Mouse (Mus musculus) frontal cortex, postnatal 36 days (tissue): ENCODE results near the gene Tpk1.

Experiments
- DNase-seq, 2 experiments: peaks; one replicate each; pipeline ENCODE4 v3.0.0; 2022; ENCODE audit warnings: low spot score in 2 of 2

The Tpk1 gene

DNA sequence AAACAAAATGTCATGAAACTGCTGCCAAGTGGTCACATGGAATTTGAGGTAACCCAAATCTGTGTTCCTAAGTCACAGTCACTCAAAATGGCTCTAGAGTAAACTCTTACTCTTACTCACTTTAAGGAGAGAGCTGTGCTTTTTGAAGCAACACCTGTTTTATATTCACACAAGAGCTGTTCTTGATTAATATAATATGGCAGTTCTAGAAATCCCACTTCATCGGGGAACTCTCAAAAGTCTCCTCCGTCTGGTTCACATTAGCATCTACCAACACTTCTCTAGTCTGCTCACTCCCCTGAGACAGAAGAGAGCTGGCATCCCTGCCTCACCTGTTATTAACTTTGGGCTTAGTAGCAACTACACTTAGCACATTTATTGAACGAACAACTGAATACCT lies 305.9 kb downstream of the Tpk1 start:
- DNase-seq, result no peak

DNA sequence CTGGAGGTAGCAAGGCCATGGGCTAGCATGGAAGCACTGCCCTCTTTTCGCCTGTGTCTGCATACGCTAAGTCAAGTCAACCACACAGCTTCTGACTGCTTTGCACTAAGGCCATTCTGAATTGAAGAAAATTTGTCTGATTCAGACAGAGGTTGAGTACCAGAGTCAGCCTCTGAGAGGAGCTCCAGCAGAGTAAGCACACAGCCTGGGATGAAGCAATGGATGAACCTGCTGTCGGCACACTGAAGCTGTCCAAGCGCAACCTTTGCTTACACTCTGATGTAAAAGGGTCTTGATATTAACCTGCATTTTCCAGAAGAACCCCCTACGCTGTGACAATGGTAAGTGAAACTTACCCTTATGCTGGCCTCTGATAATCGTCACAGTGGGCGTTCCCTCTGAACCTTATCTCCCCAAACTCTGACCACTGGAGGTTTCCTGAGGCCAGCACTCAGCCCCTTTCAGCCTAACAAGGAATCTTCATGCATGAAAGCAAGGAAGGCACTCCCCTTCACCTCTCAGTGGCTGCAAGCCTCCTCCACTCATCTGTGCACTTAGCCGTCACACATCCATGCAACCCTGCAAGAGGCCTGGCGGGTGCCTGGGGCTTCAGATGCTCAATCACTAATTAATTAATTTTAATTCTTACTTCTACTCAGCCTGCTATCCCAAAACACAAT lies 311.4 kb downstream of the Tpk1 start:
- no peak for DNase-seq

DNA sequence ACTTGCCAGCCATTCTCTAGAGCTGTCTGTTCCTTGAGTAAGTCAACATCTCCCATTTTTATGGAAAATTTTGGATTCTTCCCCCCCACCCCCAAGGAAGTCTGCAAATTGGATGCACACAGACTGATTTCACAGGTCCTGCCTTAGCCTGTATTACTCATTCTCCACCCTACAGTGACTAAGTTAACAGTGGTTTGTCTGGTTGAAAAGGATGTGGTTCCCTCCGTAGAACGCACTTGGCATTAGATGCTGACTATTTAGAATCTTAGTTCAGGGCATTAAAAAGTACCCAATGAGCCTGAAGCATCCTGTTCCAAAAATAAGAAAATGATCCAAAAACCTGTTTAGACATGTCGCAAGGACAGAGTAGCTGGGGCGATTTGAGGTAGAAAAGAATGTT lies 312.6 kb downstream of the Tpk1 start:
- no peak for DNase-seq

- no peak for DNase-seq
These were observed 317.0 kb downstream of the Tpk1 start for GRCm38 (mm10) chr6:43349083-43349482.

DNA sequence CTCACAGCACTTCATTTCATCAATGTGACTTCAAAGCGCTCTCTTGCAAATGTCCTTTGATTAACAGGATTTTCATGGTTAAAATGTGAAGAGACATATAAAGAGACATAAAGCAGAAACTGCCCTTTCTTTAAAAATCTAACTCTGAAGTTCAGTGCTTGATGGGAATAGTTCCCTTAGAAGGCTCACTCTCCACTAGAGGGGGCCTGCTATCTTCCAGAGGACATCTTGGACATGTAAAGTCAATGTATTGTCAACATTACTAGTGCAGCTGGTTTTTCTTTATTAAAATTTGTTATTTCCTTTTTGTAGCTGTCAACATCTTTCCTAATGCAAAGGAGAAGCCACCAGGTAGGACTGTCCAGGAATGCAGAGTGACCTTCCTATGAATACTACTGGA lies 318.4 kb downstream of the Tpk1 start:
- no peak for DNase-seq

DNA sequence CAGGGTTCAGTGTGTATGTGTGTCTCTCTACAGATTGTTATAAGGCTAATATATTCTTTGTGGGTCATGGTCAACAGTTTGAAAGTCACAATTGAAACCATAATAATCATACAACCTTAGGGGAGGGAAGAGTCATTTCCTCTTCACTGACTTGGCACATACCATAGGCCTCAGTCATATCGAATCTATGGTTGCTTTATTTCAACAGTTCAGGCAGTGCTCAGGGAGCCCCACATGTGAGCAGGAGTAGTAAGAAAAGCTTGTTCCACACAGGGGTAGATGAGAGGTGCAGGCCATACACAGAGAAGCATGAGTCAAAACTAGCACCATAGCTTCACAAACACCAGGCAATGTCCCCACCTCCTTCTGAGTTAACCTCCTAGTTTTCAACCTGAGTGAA lies 323.1 kb downstream of the Tpk1 start:
- no peak for DNase-seq

DNA sequence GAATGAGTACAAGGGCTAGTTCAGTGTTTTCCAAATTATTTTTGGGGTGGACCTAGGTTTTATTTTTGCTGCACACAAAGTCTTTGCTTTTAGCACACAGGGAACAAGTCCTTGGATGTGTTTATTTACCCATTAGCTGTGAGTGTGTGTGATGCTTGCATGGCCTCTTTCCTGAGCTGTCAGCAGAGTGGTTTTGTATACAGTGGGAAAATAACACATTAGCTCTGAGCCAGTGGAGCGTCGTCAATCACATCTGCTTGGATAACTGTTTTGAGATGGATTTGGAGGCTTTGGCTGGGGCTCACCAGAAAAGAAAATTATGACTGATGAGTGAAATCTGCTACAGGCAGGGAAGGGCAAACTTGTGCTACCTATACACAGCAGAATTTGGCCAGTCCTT lies 323.7 kb downstream of the Tpk1 start:
- no peak for DNase-seq

GRCm38 (mm10) chr6:43338804-43339203 lies 327.3 kb downstream of the Tpk1 start:
- no peak for DNase-seq

DNA sequence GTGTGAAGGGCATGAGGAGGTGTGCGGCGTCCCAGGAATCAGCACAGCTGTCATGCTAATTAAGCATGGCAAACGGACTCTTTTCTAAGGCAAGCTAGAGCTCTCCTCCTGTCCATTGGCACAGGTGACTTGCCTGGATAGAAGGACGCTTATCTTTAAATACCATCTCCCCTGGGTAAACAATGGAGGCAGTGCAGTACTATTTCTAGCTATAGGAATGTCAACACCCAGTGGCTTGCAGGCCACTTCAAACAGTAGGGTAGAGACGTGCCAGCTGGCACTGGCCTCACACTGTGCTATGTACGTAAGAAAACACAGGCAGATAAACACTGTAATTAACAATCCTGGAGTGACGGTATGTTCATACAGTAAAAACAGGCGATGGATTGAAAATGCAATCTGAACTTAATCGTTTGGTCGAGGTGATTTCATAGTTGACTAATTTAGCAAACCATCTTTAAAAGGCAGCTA lies 328.6 kb downstream of the Tpk1 start:
- no peak for DNase-seq

- DNase-seq, result peak in 1 of 2 experiments; percentile 19
These were observed 330.4 kb downstream of the Tpk1 start for GRCm38 (mm10) chr6:43335619-43336234.

DNA sequence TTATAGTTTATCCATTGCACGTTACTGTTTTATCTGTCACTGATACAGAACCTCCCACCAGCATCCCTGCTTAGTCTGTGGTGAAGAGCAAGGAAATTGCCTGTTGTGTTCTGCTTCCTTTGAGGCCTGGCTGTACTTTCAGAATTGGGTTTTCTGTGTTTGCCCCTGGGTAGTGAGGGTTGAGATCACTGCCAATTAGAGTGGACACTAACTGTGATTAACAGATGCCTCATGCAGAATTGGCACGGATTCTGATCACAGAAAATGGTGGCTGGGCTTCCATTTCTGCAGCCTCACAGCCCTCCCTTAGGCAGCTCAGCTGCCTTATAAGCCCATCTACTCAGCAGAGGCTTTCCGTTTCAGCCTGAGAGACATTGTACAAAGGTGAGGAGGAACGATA lies 332.6 kb downstream of the Tpk1 start:
- DNase-seq, result no peak

DNA sequence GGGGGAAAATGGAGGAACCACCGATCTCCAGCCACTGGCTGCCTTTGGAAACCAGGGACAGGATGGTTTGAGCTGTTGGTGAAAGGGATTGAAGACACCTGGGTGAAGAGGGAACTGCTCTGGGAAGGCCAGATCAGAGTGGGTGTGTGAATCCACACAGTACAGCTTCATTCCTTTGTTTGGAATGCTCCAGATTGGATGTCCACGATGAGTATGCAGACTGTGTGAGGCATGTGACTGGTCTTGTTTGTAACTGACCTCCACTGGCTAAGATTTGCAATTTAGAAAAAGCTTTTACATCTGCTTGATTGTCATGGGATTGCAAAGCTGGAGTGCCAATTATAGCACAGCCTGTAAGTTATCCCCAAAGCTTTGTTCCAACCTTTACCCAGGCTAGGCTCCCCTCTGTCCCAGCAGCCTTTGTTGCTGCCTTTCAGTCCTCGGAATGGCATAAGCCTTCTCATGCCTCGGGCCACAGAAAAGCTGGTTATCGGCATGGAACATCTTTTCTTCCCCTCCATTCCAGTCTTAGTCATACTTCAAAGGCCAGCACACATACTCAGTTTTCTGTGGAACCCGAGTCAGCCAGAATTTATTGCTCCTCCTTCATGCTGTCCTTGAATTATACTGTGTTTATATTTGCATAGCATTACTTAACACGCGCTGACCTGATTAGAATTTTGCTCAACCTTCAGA lies 353.0 kb downstream of the Tpk1 start:
- no peak for DNase-seq

DNA sequence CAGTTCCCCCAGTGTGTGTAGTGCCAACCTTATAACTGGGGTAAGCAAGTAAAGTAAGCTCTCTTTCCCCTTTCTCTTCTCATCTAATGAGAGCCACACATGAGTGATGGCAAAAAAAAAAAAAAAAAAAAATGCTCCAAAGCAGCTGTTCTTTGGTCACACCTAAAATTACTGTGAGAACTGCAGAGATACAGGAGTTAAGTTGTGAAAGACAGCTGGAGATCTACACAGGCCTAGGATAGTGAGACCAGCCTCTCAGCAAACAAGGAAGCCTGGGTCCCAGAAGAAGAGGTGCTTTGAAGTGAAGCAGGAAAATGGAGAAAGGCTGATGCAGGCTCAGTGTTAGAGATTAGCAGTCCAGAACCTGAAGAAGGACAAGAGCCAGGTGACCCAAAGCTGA lies 353.5 kb downstream of the Tpk1 start:
- DNase-seq, result no peak

DNA sequence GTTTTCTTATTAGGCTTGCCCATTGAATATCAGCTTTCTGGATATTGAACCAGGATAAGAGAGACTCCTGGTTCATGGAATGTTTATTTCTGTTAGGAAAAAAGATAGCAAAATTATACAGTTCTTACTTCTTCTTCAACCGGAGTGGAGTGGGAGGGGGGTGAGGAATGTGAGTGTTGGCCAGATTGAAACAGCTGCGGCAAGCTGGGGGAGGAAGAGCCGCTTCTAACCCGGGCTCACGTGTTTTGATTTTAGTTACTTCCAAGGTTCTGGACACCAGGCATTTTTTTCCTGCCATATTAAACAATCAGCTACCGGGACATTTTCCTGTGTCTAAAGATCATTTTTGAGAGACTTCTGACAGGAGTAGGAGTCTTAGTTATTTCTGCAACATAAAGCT lies 356.0 kb downstream of the Tpk1 start:
- DNase-seq, result no peak

DNA sequence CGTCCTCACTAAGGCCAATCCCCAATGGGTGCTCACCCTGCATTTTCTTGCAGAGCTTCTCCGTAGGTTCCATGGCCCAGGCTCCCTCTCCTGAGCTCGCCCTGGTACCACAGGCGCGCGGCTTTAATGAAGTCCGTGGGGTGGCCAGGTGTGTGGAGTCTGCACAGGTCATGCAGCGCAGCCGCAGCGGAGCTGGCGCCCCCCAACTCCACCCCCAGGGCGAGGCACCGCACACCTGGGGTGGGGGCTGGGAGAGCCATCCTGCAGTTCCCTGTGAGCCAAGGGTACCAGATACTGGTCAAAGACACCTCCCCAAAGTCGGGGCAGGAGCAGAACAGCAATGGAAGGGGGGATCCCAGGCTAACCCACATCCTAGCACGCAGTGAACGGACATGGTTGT lies 356.6 kb downstream of the Tpk1 start, which contains the start of gene Nobox:
TSS of gene Nobox (minus strand) at position 101 of the 400 bp plus-strand sequence.
- DNase-seq, result no peak

DNA sequence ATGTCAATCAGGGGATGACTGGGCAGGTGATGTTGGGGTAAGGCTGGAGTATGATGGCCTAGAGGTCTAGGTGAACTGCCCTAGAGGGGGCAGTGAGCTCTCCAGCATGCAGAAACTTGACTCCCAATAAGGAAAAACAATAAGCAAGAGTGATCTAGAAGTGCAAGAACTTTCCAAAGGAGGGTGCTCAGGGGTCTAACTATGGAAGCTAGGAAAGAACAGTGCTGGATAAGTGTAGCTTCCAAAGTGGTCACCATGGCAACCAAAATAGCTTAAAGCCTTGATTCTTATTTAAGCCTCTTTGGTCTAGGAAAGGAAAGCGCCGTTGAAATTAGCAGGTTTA lies 368.6 kb downstream of the Tpk1 start:
- peak in 1 of 2 experiments; percentile 41 for DNase-seq

- peak; percentile 24 to 63 for DNase-seq
These were observed 369.1 kb downstream of the Tpk1 start for GRCm38 (mm10) chr6:43296798-43297507.

DNA sequence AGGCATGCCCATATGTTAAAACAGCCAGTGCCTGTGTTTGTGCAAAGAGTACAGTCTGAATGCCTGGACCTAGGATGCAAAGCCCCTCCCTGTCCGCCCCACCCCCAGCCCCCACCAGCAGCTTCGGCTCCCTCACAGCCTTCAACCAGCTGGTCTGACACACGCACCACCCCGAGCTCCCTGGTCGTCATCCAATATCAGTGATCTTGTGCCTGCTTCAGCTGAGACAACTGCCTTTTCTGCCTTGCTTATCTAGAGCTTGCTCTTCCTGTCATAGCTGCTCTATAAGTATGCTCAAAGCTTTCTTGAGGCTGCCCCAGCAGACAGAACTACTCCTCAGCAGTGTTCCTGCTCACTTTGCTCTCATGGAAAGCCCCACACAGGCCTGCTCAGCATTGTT lies 370.2 kb downstream of the Tpk1 start:
- peak in 1 of 2 experiments; percentile 10 for DNase-seq
